Mouse (Mus musculus): ENCODE results near the gene Lyrm9.

DNA sequence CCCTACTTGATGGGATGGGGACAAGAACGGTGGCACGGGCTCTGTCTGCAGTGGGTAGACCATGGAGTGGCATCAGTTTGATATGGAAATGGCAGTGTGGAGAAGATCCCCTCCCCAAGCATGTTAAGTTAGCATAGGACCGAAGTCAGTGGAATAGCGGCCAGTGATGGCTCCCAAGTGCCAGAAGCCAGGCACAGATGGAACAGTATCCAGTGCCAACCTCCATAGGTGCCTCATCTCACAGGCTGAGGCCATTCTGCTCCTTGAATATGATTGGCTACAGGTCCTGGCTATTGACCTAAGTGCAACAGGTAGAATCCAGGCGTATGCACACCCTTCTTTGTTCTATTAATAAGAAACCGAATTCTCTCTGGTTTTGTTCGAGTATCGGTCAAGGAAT, 15.6 kb downstream of the Lyrm9 start:
- TF ChIP-seq EP300 (IDR thresholded peaks at IDR 0.05; ENCODE audit: low read length) = no peak
- no peak for TF ChIP-seq CHD2 (IDR thresholded peaks at IDR 0.05; ENCODE audit: low read length)
- TF ChIP-seq HCFC1 (IDR thresholded peaks at IDR 0.05; ENCODE audit: low read depth, low read length) = no peak
- TF ChIP-seq POLR2A (IDR thresholded peaks at IDR 0.05; ENCODE audit: low read depth, low read length) = no peak
- no peak for TF ChIP-seq PAX5 (IDR thresholded peaks at IDR 0.05; ENCODE audit: low read length)
- no peak for TF ChIP-seq E2F4 (IDR thresholded peaks at IDR 0.05; ENCODE audit: insufficient replicate concordance, low read depth, low read length)

Measured in CH12.LX (cell line).